Mouse (Mus musculus) midbrain, embryonic 15.5 days (tissue): Measurements from ENCODE around the gene Klhl2. TPM values are rescaled to one million over a fixed set of nuclear protein-coding genes. Genes with fewer than 3 reads are reported as not detected.

ENCODE experiments used
- ATAC-seq: fragments of 200-750 bp; cut with Nextera tagmentation; replicated peaks from 2 replicates; pipeline ENCODE4 v1.8.0; 2017; ENCODE audit warnings: moderate TSS enrichment
- H3K27ac ChIP-seq: fragments of 300-500 bp; sonication (generic); 2 replicates; pipeline ENCODE4 v1.5.1; 2015; ENCODE audit warnings: mild to moderate bottlenecking, inconsistent platforms
- H3K27me3 ChIP-seq: fragments of 300-500 bp; sonication (generic); replicated peaks from 2 replicates; pipeline ENCODE4 v1.6.1; 2015; ENCODE audit warnings: inconsistent platforms
- H3K36me3 ChIP-seq: fragments of 300-500 bp; sonication (generic); replicated peaks from 2 replicates; pipeline ENCODE4 v1.6.1; 2015; ENCODE audit warnings: inconsistent platforms
- H3K4me1 ChIP-seq: fragments of 300-500 bp; sonication (generic); 2 replicates; pipeline ENCODE4 v1.6.1; 2015; ENCODE audit warnings: inconsistent platforms
- H3K4me2 ChIP-seq: fragments of 300-500 bp; sonication (generic); 2 replicates; pipeline ENCODE4 v1.6.1; 2015; ENCODE audit warnings: inconsistent platforms, mild to moderate bottlenecking, moderate library complexity
- H3K4me3 ChIP-seq: fragments of 300-500 bp; sonication (generic); 2 replicates; pipeline ENCODE4 v1.5.1; 2015; ENCODE audit warnings: mild to moderate bottlenecking, inconsistent platforms
- H3K9ac ChIP-seq: fragments of 300-500 bp; sonication (generic); 2 replicates; pipeline ENCODE4 v1.6.1; 2015; ENCODE audit warnings: mild to moderate bottlenecking, inconsistent platforms
- H3K9me3 ChIP-seq: fragments of 300-500 bp; sonication (generic); 2 replicates; pipeline ENCODE4 v1.6.1; 2016; ENCODE audit warnings: inconsistent platforms
- WGBS: fragments of 180-500 bp; shearing (Covaris S2); methylation state at CpG from one replicate; pipeline ENCODE4 v1.1.7; 2015; ENCODE audit warnings: mixed read lengths; 5-methylcytosine and 5-hydroxymethylcytosine counted together
- polyA plus RNA-seq: library from polyadenylated mRNA; unstranded; fragments of >200 nt; fragmentation: Nextera tagmentation; extraction: Ambion mirVana; gene quantifications from 2 replicates; pipeline ENCODE4 v1.2.1, GENCODE M21; 2015

Gene Klhl2
- polyA plus RNA-seq, 1 experiment from 2014 or later = 43.8 TPM

DNA sequence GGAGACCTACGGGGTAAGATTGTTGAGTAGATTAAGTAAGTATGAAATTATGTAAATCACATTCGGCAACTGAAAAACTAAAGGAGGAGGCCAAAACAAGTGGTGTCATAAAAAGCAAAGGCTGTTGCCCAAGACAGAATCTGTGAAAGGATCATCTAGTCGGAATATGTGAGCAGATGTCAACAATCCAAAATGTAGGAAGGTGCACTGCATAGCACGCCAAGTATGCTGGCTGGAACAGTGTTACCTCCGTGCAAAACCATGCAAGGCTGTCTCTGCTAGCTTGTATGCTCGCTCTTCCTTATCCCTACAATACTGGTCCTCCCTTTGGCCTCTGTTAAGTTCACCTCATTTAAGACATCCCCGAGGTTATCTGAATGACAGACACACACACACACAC is 4.5 kb downstream of the Klhl2 start:
- Histone ChIP-seq H3K4me2 (no peak overlapping the region), H3K4me1 (peaks cover 23% of the 10 kb centered on the region), H3K9me3 (no peaks in the 10 kb centered on the region), H3K9ac (no peak overlapping the region), H3K27ac (no peak overlapping the region), H3K4me3 (no peak overlapping the region), H3K27me3 (no peaks in the 10 kb centered on the region), H3K36me3 (no peaks in the 10 kb centered on the region)
- ATAC-seq = no peak
- 77% methylated on average over 7 of the region's 7 CpGs for WGBS

DNA sequence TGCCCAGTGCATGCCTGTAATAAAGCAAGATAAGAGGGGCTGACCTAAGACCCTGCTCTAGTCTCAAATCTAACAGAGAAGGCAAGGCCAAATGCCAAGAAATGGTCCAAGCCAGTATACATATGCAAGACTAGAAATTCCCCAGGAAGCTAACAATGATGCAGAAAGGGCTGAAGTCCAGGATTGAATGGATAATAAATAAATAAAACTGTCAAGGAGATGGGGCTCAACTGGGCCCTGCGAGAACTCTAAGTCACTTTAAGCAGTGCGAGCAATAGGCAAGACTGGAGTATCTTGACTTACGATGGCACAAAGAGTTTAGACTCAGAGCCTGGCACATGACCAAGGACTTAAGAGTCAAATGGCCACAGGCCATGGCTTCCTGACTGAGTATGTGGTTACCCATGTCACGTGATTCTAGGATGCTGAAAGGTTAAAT is 5.8 kb downstream of the Klhl2 start:
- no peak overlapping the region for H3K4me3 ChIP-seq

DNA sequence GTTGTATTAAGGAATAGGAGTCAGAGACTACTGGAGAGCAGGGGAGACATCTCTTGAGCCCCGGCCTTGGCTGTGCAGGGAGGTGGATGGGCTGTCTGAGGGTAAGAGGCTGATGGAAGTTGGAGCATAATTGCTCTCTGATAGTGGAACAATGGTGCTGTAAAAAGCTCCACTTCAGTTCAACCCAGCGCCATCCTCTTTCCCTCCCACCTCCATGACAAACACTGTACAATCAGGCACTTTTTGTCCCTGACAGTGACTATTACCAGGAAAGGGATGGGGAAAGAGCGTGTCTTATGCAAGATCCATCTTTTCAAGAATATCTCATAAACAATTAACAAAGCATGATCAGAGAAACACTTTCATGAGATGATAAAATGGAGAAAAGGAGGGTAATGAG is 6.6 kb downstream of the Klhl2 start:
- H3K4me1 ChIP-seq = peaks cover 17% of the 10 kb centered on the region
- no peaks in the 10 kb centered on the region for H3K9me3 ChIP-seq
- 86% methylated on average over 3 of the region's 3 CpGs for WGBS
- no peak overlapping the region for H3K27ac ChIP-seq
- no peaks in the 10 kb centered on the region for H3K36me3 ChIP-seq
- no peak for ATAC-seq
- H3K4me3 ChIP-seq = no peak overlapping the region
- H3K27me3 ChIP-seq = no peaks in the 10 kb centered on the region
- H3K9ac ChIP-seq = no peak overlapping the region
- no peak overlapping the region for H3K4me2 ChIP-seq

More for the DNA sequence above, 5.8 kb downstream of the Klhl2 start:
- no peak overlapping the region for H3K9ac ChIP-seq
- no peaks in the 10 kb centered on the region for H3K9me3 ChIP-seq
- H3K36me3 ChIP-seq = no peaks in the 10 kb centered on the region
- ATAC-seq = no peak
- H3K4me1 ChIP-seq = peaks cover 22% of the 10 kb centered on the region
- no peak overlapping the region for H3K4me2 ChIP-seq
- 81% methylated on average over 4 of the region's 4 CpGs for WGBS
- H3K27ac ChIP-seq = no peak overlapping the region
- H3K27me3 ChIP-seq = no peaks in the 10 kb centered on the region

DNA sequence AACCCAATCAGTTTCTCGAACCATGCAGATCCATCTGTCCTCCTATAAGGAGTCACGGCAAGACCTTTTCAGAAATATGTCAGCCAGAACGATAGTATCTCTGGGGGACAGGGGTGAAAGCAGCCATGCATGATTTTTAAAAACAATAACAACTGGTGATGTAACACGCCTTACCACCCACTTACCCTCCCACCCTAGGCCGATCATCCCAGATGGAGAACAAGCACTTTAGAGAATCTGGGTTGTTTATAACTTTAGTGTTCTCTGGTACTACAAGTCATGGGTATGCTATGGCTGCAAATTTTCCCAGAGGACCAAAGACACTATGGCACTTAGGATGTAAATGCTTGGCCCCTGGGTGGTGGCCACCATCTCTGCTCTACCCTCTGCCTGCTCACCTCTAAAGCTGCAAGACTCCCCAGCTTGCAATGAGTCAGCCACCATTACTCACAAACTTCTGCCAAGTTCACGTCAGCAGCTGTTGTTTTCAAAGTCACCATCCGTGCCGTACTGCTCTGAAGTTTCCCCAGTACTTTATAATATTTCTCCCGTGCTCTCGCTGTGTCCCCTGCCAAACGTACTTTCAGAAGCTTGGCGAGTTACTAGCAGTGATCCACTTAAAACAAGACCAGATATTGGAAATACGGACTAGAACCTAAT is 7.9 kb downstream of the Klhl2 start:
- H3K27ac ChIP-seq = no peak overlapping the region
- no peak overlapping the region for H3K4me3 ChIP-seq
- 93% methylated on average over 13 of the region's 13 CpGs for WGBS
- no peak overlapping the region for H3K9ac ChIP-seq
- no peaks in the 10 kb centered on the region for H3K9me3 ChIP-seq
- peaks cover 5% of the 10 kb centered on the region for H3K4me1 ChIP-seq
- no peaks in the 10 kb centered on the region for H3K27me3 ChIP-seq
- H3K36me3 ChIP-seq = no peaks in the 10 kb centered on the region
- no peak for ATAC-seq
- no peak overlapping the region for H3K4me2 ChIP-seq

DNA sequence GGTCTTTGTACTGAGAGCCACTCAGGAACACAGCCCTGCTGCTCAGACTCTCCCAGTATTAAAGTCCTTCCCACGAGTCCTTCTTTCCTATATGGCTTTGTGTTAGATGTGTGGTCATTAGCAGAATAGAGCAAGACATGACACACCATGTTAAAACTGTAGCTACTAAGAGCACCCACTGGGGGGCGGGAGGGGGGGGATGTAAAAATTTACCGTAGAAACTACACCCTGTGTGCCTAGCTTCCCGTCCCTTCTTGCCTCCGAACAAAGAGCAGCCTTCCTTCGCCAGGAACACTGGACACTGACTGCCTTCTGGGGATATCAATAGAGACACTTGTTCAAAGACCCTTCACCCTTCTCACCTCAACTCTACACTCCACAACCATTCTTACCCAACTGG is 10.2 kb downstream of the Klhl2 start:
- H3K4me3 ChIP-seq = no peak overlapping the region
- peaks cover 11% of the 10 kb centered on the region for H3K4me1 ChIP-seq
- H3K36me3 ChIP-seq = no peaks in the 10 kb centered on the region
- 59% methylated on average over 6 of the region's 6 CpGs for WGBS
- no peaks in the 10 kb centered on the region for H3K9me3 ChIP-seq
- H3K27me3 ChIP-seq = no peaks in the 10 kb centered on the region
- no peak for ATAC-seq
- H3K9ac ChIP-seq = no peak overlapping the region
- no peak overlapping the region for H3K4me2 ChIP-seq
- H3K27ac ChIP-seq = no peak overlapping the region

DNA sequence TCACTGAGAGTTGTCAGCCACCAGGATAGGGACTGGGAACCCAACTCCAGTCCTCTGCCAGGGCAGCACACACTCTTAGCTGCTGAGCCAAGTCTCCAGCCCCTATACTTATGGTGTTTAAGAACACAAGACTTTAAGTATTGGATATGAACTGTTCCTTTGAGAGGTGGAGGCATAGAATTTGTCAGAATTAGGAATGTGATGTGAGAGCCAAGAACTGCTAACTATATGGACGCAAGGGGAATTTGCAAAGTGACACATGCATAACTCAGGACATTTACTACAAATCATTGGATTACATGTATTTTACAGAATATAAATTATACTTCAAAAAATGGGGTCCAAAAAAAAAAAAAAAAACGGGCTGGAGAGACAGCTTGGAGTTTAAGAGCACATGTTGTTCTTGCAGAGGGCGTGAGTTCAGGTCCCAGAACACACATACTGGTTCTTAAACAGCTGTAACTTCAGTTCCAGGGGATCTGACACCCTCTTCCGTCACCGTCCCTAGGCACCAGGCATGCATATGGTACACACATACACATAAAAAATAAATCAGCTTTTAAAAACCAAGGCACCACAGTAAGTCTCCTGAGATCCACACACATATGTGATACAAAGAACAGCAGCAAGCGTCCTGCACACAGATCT is 14.2 kb downstream of the Klhl2 start:
- H3K4me2 ChIP-seq = no peak overlapping the region
- no peak overlapping the region for H3K9ac ChIP-seq
- no peak for ATAC-seq
- H3K36me3 ChIP-seq = no peaks in the 10 kb centered on the region
- no peak overlapping the region for H3K4me3 ChIP-seq
- H3K27me3 ChIP-seq = no peaks in the 10 kb centered on the region
- WGBS = 78% methylated on average over 6 of the region's 6 CpGs
- peaks cover 24% of the 10 kb centered on the region for H3K4me1 ChIP-seq
- no peaks in the 10 kb centered on the region for H3K9me3 ChIP-seq
- no peak overlapping the region for H3K27ac ChIP-seq

DNA sequence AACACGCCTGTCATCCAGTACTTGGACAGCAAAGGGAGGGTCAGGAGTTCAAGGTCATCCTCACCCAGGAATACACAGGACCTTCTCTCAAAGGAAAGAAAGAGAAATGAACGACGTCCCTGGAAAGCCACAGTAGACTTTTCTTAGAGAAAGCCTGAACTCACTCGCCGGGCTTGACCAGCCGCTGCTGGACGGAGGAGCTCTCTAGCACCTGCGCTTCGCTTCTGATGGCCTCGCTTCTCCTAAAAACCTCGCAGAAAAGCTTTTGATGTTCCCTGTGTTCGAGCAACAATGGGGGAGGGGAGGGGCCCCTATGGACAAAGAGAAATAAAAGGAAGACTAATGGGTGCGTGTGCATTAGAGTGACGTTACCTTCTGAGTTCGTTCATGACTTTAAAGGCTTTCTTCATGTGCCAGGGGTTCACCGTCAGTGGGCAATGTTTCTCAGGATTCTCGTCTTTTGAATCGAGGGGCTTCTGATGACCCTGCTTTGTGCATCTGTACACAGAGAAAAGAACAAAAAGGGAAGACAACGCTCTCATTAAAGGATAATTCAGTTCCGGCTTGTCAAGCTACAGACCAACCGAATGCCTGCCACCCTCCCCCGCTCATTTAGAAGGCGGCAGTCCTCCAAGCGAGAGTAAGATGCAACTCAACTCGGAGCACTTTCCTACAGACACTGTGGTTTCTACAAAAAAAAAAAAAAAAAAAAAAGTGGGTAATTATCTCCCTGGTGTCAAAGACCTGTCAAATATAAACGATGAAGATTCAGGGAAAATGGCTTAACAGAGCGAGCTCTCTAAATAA is 15.5 kb downstream of the Klhl2 start:
- Histone ChIP-seq H3K9me3 (no peaks in the 10 kb centered on the region), H3K9ac (no peak overlapping the region), H3K4me2 (peak overlapping the region; percentile 25; the same call in 1 of the 2 replicates), H3K36me3 (no peaks in the 10 kb centered on the region), H3K27me3 (no peaks in the 10 kb centered on the region), H3K27ac (0 out of 2 replicates have a peak overlapping the region, but pooled peaks have one; percentile 20), H3K4me1 (peaks cover 24% of the 10 kb centered on the region), H3K4me3 (0 out of 2 replicates have a peak overlapping the region, but pooled peaks have one; percentile 6)
- ATAC-seq = peak; percentile 57
- 26% methylated on average over 27 of the region's 27 CpGs for WGBS

DNA sequence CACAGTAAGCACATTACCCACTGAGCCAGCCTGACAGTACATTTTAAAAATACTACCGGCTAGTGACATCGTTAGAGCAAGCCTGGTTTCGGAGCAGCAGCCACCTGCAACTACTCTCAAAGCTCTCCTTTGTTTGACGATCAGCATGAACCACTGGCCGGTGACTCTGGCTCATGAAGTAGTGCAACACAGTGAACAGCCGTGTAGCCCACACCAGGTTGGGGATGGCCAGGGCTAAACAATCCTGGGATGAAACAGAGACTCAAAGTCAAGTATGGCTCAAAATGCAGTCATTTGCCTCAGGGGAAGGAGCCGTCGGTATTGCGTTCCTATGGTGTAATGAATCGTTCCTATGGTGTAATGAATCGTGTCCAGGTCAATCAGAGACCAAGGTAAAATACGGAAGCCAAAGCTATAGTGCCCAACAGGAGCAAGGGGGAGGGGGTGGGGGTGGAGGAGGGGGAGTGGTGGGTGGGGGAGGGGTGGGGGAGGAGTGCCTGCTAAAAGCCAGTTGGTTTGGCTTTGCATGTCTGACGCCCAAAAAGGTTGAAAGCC is 17.2 kb downstream of the Klhl2 start:
- Histone ChIP-seq H3K4me2 (no peak overlapping the region), H3K4me1 (peaks cover 24% of the 10 kb centered on the region), H3K9ac (no peak overlapping the region), H3K4me3 (no peak overlapping the region), H3K27ac (no peak overlapping the region), H3K36me3 (no peaks in the 10 kb centered on the region), H3K27me3 (no peaks in the 10 kb centered on the region), H3K9me3 (no peaks in the 10 kb centered on the region)
- no peak for ATAC-seq
- WGBS = 66% methylated on average over 13 of the region's 13 CpGs

DNA sequence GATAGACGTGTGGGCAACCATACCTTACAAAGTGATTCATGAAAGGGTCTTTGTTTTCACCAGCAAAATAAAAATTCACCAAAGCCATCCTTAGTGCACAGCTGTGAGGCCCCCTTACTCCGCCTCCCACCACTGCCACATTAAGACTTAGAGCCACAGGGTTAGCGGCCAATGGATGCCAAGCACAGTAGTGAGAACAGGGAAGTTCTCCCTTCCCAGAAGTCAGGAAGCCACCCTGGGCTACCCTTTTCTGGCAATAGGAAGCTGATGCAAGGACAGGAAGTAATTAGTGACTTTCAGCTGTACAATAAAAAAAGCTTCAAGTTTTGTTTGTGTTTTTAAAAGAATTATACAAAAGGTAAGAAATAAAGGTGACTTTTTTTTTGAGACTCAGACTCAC is 18.2 kb downstream of the Klhl2 start:
- 83% methylated on average over 3 of the region's 3 CpGs for WGBS
- H3K4me2 ChIP-seq = no peak overlapping the region
- no peaks in the 10 kb centered on the region for H3K36me3 ChIP-seq
- ATAC-seq = no peak
- no peaks in the 10 kb centered on the region for H3K27me3 ChIP-seq
- H3K9ac ChIP-seq = no peak overlapping the region
- no peak overlapping the region for H3K27ac ChIP-seq
- H3K9me3 ChIP-seq = no peaks in the 10 kb centered on the region
- peaks cover 22% of the 10 kb centered on the region for H3K4me1 ChIP-seq
- no peak overlapping the region for H3K4me3 ChIP-seq

DNA sequence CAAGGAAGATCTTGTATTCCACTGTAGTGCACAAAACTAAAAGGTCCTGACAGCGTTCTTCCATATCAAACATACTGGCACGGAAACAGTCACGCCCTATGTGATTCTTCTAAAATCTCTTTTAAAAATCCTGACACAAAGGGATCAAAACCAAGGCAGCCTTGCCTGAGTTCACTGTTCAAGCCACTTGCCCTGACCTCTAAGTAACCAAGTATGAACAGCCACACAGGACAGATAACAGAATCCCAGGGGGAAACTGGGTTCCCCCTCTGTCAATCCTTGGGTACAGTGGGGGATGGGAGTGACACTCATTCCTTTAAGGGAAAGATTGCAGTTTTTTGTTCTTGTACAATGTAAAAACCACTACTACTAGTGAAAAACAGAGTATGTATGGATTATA is 19.9 kb downstream of the Klhl2 start:
- H3K27ac ChIP-seq = no peak overlapping the region
- no peak overlapping the region for H3K9ac ChIP-seq
- H3K27me3 ChIP-seq = no peaks in the 10 kb centered on the region
- ATAC-seq = no peak
- H3K4me2 ChIP-seq = no peak overlapping the region
- H3K9me3 ChIP-seq = no peaks in the 10 kb centered on the region
- peaks cover 16% of the 10 kb centered on the region for H3K4me1 ChIP-seq
- no peak overlapping the region for H3K4me3 ChIP-seq
- no peaks in the 10 kb centered on the region for H3K36me3 ChIP-seq
- 86% methylated on average over 3 of the region's 3 CpGs for WGBS

DNA sequence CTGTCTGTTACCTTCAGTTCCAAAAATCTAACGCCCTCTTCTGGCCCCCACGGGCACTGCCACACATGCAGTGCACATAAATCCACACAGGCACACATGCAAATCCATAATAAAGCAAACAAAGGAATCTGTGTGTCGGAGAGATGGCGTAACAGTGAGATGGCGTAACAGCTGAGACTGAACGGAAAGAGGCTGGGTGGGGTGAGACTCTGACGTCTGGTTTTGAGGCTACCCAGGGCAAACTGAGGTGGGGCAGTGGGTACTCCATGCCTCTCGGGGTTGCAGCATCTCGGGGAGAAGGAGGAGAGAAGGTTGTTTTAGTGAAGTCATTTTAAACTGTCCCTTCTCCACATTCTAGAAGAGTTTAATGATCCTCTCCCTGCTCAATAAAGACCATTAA is 20.4 kb downstream of the Klhl2 start:
- Histone ChIP-seq H3K4me3 (no peak overlapping the region), H3K27me3 (no peaks in the 10 kb centered on the region), H3K27ac (no peak overlapping the region), H3K36me3 (no peaks in the 10 kb centered on the region), H3K9ac (no peak overlapping the region), H3K9me3 (no peaks in the 10 kb centered on the region), H3K4me2 (no peak overlapping the region), H3K4me1 (peaks cover 10% of the 10 kb centered on the region)
- WGBS = 94% methylated on average over 9 of the region's 9 CpGs
- ATAC-seq = no peak

DNA sequence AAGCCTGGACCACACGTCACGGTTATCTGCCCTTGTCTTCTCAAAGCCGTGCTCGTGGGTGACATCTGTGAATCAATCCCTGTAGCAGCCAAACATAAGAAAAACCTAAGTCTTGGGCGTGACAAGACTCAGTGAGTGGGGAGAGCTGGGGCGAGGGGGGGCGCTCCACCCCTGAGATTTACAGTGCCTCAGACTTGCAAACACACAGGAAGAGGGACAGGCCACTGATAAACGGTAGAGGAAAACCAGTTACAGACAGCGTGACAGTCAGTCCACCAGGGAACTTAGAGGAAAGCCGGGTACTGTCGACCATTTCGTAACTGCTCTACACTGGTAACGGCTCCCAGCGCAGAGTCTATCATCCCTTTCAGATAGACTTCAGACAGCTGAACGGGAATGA is 21.4 kb downstream of the Klhl2 start:
- no peaks in the 10 kb centered on the region for H3K9me3 ChIP-seq
- H3K9ac ChIP-seq = no peak overlapping the region
- no peak overlapping the region for H3K4me2 ChIP-seq
- H3K4me1 ChIP-seq = peaks cover 4% of the 10 kb centered on the region; the same call in 1 of the 2 replicates
- no peak for ATAC-seq
- no peaks in the 10 kb centered on the region for H3K36me3 ChIP-seq
- H3K4me3 ChIP-seq = no peak overlapping the region
- WGBS = 84% methylated on average over 15 of the region's 15 CpGs
- H3K27ac ChIP-seq = no peak overlapping the region
- H3K27me3 ChIP-seq = no peaks in the 10 kb centered on the region
